Mouse (Mus musculus) thymus, adult 18-20 months (tissue): ENCODE measurements around the gene Stat5a.

Source experiments
- DNase-seq, 2 experiments: peaks; one replicate each; pipeline ENCODE4 v3.0.0; 2022; ENCODE audit warnings: mixed read lengths in 2 of 2

The Stat5a gene

GRCm38 (mm10) chr11:100863141-100863540 is 4.0 kb downstream of the Stat5a start:
- DNase-seq: no peak

- DNase-seq: no peak
These were observed 6.5 kb downstream of the Stat5a start for GRCm38 (mm10) chr11:100865618-100866017.

GRCm38 (mm10) chr11:100870256-100870967 is 11.3 kb downstream of the Stat5a start:
- DNase-seq: no peak

GRCm38 (mm10) chr11:100870968-100871350 is 11.8 kb downstream of the Stat5a start:
- DNase-seq: peak in 1 of 2 experiments; percentile 62

GRCm38 (mm10) chr11:100875761-100876160 is 16.6 kb downstream of the Stat5a start:
- no peak for DNase-seq

GRCm38 (mm10) chr11:100879321-100880078 is 20.3 kb downstream of the Stat5a start:
- DNase-seq: no peak

GRCm38 (mm10) chr11:100883640-100884039 is 24.5 kb downstream of the Stat5a start:
- DNase-seq: no peak

GRCm38 (mm10) chr11:100885472-100885871 is 26.3 kb downstream of the Stat5a start:
- DNase-seq: no peak

- no peak for DNase-seq
These were observed 27.1 kb downstream of the Stat5a start for GRCm38 (mm10) chr11:100886188-100886740.

- DNase-seq: no peak
These were observed 28.1 kb downstream of the Stat5a start for GRCm38 (mm10) chr11:100887236-100887635.

- no peak for DNase-seq
These were observed 28.6 kb downstream of the Stat5a start for GRCm38 (mm10) chr11:100887764-100888163.

- no peak for DNase-seq
These were observed 29.2 kb downstream of the Stat5a start for GRCm38 (mm10) chr11:100888348-100888820.

- DNase-seq: no peak
These were observed 31.3 kb downstream of the Stat5a start for GRCm38 (mm10) chr11:100890481-100890880.

GRCm38 (mm10) chr11:100891256-100892123 is 32.3 kb downstream of the Stat5a start:
- DNase-seq: peak; percentile 76 to 85

GRCm38 (mm10) chr11:100892435-100892834 is 33.3 kb downstream of the Stat5a start:
- no peak for DNase-seq

GRCm38 (mm10) chr11:100893482-100893881 is 34.3 kb downstream of the Stat5a start:
- DNase-seq: peak; percentile 74 to 85

GRCm38 (mm10) chr11:100894146-100894918 is 35.2 kb downstream of the Stat5a start:
- DNase-seq: no peak

GRCm38 (mm10) chr11:100896078-100896477 is 36.9 kb downstream of the Stat5a start:
- DNase-seq: no peak

GRCm38 (mm10) chr11:100897294-100898231 is 38.4 kb downstream of the Stat5a start:
- peak in 1 of 2 experiments; percentile 72 for DNase-seq

- no peak for DNase-seq
These were observed 39.5 kb downstream of the Stat5a start for GRCm38 (mm10) chr11:100898441-100899199.
